Mouse (Mus musculus) right cerebral cortex, adult 2 months (tissue): Measurements from ENCODE around the gene Exoc2.

Source experiments
- DNase-seq, 2 experiments: peaks; one replicate each; pipeline ENCODE4 v3.0.0; 2021 to 2022; ENCODE audit warnings: low spot score in 2 of 2

Gene Exoc2

DNA sequence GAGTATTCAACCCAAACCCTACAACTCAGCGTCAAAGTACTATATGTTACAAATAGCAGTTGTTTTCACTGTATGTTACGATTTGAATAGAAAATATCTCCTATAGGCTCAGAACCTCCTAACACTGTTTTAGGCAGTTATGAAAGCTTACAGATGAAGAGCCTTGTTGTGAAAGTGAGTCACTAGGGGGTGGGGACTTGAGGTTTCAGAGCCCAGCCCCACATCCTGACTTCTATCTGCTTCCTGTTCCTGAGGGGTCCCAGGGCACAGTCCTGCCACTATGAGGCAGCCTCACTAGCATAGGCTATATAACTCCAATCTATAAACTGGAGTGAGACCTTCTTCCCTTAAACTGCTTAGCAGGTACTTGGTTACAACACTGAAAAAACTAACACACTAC, 1.8 kb downstream of the Exoc2 start:
- no peak for DNase-seq

DNA sequence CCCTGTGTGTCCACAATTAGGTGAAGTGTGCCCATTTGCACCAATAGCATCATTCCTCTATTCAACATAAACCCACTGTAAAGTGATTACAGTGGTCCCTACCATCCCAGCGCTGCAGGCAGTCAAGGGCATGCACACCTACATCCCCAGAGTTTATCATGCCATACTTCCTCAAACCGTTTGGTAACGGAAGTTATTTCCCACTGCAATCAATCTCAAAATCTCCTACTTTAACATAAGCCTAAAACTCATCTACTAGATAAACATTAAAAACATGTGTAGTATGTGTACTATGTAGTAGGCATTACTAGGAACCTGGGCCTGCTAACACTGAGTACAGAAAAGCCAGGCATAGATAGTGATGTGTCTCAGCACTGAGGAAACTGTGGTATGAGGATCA, 2.8 kb downstream of the Exoc2 start:
- DNase-seq = no peak

DNA sequence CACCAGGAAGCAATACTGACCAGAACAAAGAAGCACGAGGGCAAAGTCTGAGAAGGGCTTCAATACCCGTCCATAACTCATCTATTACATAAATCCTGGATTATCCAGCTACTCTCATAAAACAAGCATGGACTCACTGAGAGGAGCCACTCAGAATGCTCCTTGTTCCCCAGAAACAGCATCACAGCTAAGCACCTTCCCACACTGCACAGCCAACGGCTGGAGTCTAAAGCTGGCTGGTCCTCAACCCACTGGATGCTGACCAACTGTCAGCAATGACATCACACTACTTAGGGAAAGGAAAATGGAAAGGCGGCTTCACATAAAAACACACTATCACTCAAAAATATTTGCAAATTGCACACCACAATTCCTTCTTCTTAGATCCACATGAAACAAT, 5.6 kb downstream of the Exoc2 start:
- DNase-seq = no peak

DNA sequence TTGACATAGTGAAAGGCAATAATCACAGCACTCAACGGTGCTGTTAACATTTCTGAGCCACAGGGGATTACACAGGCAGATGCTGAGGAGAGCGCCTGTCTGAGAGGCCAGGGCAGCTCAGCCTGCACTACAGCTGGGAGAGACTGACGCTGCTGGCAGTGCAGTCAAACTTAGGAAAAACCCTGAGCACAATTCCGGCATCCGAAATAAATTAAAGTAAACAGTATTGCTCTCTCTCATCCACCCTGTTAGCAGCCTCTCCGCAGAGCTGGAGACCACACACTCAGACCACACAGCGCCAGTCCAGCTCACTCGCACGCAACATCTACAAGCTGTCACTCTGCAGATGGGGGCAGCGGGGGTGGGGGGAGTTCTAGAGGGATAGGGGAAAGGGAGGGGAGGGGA, 7.4 kb downstream of the Exoc2 start:
- DNase-seq = no peak

DNA sequence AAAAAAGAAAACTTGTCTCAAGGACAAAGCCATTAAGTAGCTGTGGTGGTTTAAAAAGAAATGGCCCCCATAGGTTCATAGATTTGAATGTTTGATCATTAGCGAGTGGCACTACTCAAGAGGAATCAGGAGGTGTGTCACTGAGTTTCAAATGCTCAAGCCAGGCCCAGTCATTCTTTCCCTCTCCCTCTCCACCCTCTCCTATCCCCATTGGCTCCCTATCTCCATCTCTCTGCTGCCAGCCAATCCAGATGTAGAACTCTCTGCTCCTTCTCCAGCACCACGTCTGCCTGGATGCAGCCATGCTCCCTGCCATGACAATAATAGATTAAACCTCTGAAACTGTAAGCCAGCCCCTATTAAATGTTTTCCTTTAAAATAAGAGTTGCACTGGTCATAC, 12.0 kb downstream of the Exoc2 start:
- no peak for DNase-seq

DNA sequence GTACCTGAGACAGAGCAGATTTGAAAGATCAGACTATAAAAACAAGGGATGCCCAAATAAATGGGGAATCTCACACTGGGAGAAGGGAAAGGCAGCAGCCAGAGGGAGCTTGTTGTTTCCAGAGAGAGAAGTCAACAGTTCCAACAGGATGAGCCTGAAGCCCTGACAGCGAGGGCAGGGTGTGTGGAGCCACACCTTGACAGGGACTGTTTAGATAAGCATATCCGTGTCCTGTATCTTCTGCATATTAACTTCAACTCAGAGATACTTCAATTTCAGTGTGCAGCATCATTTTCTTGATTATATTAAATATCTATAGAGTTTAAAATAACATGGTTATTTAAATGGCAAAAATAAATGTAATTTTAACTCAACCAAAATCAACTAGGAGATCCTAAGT, 13.2 kb downstream of the Exoc2 start:
- DNase-seq = no peak

DNA sequence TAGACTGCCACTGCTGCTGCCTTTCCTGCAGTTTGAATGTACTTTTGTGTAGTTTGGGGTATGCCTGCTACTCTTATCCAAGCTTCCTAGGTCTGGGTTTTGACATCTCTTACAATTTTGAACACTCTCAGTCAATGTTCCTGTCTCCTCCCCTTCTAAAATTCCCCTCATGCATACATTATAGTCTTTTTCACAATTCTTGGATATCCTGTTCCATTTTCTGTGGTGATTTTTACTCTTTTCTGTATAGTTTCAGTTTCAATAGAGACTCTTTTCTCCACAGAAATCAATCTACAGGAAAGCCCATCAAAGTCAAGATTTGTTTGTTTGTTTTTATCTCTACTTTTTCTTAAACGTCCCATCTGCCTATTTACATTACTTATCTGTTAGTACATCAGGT, 20.3 kb downstream of the Exoc2 start:
- no peak for DNase-seq

DNA sequence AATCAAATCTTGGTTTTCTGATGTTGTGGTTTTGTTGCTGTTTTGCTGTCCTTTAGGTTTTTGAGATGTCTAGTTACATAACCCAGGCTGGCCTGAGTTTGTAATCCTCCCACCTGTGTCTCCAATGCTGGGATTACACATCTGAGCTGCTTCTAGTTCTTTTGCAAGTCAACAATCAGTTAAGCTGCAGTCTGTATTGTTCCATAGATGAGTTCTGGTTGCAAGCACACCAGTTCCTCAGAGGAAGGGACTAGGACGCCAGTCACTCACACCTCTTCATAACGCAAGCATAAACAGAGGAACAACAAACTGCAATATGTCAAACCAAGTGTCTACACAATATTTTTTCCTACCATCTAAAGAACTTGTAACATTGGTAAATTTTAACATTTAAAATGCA, 21.8 kb downstream of the Exoc2 start:
- DNase-seq = no peak

DNA sequence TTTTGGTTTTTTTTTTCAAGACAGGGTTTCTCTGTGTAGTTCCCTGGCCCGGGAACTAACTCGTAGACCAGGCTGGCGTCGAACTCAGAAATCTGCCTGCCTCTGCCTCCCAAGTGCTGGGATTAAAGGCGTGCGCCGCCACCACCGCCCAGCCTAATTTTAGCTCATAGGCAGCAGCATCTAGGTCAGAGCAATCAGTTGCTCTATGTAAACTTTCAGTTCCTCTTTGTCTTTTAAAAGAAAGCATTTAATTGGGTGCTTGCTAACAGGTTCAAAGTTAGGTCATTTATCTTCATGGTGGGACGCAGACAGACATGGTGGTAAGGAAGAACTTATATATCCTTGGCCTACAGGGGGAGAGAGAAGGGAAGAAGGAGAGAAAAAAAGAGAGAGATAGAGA, 24.7 kb downstream of the Exoc2 start:
- DNase-seq = no peak

DNA sequence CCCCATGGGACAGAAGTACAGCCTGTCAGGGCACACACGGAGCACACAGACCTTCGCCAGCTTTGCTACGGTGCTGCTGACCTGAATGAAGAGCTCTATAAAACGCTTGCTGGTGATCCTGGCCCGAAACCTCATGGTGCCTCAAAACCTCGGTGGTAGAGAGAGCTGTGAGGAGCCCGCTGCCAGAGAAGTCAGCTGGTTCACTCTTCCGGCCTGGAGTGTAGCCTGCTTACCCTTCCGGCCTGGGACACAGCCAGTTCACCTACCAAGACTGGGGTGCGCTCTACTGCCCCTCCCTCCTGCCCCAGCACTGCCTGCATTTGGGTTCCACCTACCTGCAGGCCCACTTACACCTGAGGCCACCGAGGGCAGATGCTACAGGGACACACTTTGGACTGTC, 26.4 kb downstream of the Exoc2 start, which contains the start of gene Hus1b:
Hus1b (minus strand) TSS at position 220 of the 400 bp plus-strand sequence.
- DNase-seq = no peak

DNA sequence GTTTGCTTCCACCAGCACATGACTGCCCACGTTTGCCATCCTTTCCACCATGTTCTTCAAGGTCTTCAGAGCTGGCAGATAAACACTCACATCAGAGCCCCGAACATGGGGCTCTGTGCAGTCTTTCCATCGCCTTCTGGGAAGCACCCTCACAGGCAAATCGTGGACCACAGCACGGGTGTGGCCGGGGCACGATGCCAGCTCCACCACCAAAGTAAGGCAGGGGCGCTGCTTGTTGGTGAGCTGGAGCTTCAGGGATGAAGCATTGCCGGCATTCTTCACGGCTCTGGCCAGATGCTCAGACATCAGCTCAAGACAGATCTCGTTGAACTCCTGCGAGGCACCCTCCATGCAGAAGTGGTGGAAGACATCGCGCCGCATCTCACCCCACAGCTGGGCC, 26.8 kb downstream of the Exoc2 start:
- no peak for DNase-seq

DNA sequence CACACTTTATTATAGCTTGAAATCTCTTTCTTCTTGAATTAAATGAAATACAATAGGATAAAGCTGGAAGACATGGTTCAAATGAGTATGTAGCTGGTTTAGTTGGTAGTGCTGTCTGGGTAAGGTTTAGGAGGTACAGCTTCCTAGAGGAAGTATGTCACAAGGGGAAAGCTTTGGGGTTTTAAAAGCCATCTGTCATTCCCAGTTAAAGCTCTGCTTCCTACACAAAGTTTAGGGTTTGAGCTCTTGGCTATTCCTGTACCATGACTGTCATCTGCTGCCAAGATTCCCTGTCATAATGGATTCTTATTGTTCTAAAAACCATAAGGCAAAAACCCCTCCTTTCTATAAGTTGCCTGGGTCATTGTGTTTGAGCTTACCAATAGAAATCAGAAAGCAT, 28.1 kb downstream of the Exoc2 start:
- no peak for DNase-seq

DNA sequence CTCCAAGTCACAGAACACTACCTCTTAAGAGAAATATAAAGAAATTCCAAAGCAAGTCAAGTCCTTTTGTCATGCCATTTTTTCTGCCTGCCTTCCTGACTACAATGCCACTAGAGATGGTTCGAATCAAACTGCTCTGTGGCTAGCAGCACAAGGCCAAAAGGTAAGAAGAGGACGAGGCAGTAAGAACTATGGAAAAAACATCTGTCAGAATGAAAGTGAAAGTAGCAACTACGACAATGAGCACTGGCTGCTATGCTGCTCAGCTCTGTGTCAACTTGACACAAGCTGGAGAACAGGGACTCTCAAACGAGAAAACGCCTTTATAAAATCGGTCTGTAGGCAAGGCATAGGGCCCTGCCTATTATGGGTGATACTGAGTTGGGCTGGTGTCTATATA, 40.9 kb downstream of the Exoc2 start:
- no peak for DNase-seq

DNA sequence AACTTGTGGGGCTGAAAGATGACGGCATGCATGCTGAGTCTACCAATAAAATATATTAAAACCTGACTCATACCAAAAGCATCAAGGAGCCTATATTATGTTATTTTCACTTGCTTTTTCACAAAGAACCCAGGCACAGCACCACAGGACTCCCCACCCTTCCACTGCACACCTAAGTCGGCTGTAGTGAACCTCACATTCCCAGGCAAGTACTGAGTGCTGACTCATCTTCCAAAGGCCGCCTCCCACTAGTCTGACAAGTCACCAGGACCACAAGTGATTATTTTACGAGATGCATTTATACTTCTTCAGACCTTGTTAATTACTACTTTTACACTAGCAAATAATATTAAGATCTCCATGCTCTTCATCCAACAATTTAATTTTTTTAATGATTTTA, 42.3 kb downstream of the Exoc2 start:
- DNase-seq = no peak

DNA sequence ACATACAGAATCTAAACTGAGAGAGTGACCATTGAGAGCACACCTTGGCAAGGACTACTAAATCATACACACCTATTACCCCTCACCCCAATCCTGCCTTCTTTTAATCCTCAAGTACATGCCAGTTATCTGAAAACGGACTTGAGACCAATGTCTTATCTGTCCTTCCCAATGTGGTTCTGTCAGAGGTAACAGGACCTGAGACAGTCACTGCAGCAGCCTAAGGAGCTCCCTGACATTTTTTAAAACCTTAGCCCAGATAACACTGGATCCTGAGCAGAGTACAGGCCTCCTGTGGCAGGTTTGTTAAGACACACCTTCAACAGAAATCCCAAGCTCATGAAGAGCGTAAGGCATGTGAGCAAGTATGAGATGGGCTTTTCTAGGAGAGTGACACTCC, 44.8 kb downstream of the Exoc2 start:
- DNase-seq = no peak

DNA sequence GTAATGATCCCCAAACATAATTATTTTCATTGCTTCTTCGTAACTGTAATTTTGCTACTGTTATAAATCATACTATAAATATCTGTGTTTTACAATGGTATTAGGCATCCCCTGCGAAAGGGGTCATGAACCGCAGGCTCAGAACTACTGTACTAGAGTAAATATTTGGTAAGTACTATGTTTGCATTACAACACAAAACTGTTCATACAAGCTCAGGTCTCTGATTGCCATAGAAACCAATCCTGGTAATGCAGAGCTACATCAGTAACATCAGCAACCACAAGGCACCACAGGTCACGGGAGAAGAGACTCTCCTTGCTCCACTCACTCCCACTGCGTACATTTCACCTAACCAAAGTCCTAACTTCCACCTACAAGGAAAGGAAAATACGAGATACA, 49.6 kb downstream of the Exoc2 start:
- no peak for DNase-seq

DNA sequence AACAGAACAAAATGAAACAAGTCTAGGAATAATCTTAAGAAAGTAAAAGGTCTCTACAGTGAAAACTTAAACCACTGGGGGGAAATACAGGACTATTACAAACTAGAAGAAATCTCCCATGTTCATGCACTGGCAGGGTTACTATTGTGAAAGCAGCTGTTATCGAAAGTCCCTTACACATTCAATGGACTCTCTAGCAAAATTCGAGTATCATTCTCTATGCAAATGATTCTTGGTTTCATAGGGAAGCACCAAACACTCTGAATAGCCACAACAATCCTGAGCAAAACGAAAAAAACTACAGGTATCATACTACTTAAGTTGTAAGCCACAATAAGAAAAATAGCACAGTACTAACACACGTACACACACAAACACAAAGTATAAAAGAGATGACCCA, 52.0 kb downstream of the Exoc2 start:
- no peak for DNase-seq

DNA sequence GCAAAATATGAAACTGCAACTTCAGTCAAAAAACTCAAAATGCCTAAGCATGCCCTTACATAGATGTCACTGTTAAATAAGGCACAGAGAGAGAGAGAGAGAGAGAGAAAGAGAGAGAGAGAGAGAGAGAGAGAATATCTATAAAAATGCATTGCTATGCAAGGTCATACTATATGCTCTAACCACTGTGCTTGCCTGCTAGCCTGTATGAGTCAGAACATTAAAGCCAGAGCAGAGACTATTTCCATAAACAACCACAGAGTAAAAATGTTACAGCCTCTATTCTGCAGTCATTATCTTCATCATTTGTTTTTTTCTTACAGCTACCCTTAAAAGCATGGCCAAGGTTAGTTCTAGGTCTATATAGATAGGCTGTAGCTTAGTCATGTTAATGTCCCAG, 60.1 kb downstream of the Exoc2 start:
- no peak for DNase-seq

DNA sequence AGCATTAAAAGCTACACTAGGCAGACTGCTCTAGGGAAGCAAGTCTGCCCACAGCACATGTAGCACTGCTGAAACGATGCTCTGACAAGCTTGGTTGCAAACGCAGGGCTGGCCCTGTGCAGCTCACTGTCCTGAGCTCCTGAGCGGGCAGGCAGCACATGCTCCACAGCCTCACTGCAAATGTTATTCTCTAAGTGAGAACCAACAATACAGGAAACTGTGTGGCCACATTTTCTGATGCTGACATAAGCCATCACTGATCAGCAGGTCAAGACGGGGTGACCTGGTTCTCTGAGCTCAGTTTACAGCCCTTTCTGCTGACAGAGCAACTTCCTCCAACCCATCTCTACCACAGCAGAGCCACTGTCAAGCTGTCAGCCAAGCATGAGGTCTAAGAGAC, 60.9 kb downstream of the Exoc2 start:
- no peak for DNase-seq

DNA sequence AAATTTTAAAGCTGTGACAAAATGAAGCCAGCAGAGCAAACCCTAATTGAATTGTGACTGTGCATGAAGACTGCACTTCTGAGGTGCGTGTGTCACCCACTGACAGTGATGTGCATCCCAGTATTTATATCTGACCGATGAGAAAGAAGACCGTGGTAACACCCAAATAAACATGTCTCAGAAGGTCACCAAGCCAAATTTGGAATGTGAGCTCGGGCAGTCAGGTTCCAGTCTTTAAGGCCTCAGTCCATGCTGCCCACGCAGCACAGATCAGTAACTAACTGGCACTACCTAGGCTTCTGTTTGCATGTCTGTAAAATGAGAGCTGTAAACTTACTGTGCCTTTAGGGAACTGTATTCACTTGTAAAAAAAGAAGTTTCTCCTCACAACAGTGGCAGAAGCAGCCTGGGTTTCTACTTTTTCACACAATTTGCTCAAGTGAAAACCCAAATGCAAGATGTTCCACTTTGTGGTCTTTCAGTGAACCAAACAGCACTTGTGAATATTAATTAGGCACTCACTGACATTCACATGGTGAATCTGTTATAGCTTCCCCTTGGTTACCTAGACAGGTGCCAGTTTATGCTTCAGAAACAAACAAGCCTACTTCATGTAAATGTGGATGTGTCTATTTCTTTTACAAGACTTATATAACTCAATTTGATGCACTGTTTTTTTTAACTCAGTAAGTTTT, 61.8 kb downstream of the Exoc2 start:
- DNase-seq = no peak

DNA sequence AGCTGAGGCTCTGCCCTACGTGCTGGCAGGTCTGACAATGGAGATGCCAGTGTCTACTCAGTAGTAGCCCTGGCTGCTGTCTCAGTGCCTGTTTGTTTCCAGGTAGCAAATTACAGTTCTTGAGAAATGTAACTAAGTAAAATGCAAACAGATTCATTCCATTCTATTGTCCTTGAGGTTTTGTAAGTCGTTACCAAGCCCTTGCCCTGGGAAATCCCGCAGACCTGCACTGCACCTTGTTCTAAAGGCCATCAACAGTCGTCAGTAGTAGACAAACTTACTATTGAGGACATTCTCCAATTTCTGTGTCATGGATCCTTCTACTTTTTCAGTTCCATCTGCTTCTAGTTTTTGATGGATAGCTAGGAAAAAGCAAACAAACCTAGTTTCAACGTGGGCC, 63.0 kb downstream of the Exoc2 start:
- DNase-seq = no peak

DNA sequence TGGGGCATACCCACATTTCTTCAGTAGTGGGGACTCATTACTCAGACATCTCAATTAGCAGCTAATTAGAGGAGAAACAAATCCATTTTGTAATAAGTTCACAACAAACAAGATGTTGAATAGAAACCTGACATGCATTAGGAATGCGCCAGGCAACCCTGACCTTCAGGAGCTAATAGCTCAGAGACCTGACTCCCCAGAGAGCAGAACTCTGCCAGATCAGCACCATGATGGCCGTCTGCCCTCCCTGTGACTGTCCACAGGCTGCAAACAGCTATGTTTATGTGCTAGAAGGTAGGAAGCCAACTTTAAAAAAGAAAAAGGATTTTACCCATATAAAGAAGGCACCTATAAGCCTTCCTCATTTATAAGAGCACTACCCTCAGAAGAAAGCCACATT, 71.6 kb downstream of the Exoc2 start:
- no peak for DNase-seq

DNA sequence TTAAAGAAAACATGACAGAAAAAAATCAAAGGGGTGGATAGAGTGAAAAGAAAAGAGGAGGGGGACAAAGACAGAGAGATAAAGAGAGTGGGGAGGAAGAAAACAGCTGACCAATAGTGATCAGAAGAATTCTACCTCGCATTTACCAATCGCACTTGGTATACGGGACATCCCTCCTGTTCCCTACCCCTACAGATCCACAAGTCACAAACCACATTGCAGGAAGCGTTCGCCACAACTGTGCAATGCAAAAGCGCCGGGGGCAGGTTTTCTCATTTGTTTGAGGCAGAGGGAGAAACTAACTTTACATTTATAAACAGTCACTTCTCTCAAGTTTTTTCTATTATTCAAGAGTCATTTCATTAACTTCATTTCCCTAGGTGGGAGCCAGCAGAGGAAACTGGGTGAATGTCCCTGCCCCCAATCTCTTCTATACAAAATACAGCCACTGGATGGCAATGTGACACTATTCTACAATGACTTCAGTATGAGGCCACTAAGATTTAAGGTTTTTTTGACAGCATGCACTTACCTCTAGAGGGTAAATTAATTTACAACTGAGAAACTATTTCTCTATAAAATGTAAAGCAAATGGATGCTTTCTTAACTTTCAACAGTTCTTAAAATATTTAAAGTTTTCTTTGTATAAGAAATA, 72.4 kb downstream of the Exoc2 start:
- no peak for DNase-seq
